Mouse (Mus musculus): ENCODE measurements around the gene Foxj2. TPM values are rescaled to one million over a fixed set of nuclear protein-coding genes. Genes with fewer than 3 reads are reported as not detected.

The Foxj2 gene
- polyA plus RNA-seq (2015; fragmentation: Nextera tagmentation; extraction: Ambion mirVana), result 1.3 and 1.5 TPM in 2 replicates

DNA sequence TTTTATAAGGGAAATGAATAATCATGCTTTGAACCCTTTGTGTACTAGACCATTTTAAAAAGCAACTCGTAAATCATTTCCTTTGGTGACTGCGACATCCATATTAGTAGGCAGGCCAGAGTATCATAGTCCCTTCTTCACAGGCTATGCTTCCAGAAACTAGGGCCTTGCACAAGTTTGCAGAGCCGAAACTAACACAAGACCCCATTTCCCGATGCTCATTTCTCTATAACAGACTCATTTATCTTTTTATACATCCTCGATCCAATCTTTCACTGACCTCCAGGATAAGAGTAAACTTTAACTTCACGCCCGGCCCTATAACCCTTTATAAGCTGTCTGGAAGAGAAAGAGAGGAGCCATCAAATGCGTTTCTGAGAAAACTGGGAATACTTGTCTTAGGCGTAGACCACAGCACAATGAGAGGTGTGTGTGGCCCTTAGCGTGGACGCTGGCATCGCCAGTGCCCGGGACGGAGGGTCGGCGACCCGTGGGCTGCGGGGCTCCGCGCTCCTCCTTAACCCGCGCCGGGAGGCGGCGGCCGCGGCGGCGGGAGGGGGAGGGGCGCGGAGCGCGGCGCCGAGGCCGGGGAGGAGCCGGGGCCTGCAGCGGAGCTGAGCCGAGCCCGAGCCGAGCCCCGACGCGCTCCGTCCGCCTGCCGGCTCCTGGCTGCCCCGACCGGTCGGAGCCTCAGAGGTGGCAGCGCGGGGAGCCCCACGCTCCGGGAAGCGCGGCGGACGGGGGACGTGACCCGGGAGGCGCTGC is at the start of gene Foxj2:
Gene Foxj2 (plus strand): TSS at position 609 of the 765 bp plus-strand sequence.
- peak; percentile 91 for ATAC-seq (ENCODE audit: low read depth)
- Histone ChIP-seq H3K27me3 (ENCODE audit: control insufficient read depth, insufficient read depth, low read depth, low read length) (peaks cover 7% of the 10 kb centered on the region; the same call in 1 of the 2 replicates), H3K27ac (ENCODE audit: low read length) (peak within 1 kb of the TSS; percentile 63), H3K4me3 (ENCODE audit: low read depth, low read length) (peak within 1 kb of the TSS; percentile 78), H3K9ac (ENCODE audit: low read depth, low read length) (peak within 1 kb of the TSS; percentile 95), H3K4me2 (ENCODE audit: low read depth, low read length) (peak within 1 kb of the TSS; percentile 98), H3K9me3 (replicated peaks; ENCODE audit: control insufficient read depth, low read length) (no peaks in the 10 kb centered on the region), H3K36me3 (ENCODE audit: control insufficient read depth, insufficient read depth) (no peaks in the 10 kb centered on the region), H3K4me1 (ENCODE audit: control insufficient read depth, low read depth, low read length) (peaks cover 29% of the 10 kb centered on the region)
- 3% methylated on average over 61 of the region's 61 CpGs for WGBS (ENCODE audit: insufficient replicate concordance)

DNA sequence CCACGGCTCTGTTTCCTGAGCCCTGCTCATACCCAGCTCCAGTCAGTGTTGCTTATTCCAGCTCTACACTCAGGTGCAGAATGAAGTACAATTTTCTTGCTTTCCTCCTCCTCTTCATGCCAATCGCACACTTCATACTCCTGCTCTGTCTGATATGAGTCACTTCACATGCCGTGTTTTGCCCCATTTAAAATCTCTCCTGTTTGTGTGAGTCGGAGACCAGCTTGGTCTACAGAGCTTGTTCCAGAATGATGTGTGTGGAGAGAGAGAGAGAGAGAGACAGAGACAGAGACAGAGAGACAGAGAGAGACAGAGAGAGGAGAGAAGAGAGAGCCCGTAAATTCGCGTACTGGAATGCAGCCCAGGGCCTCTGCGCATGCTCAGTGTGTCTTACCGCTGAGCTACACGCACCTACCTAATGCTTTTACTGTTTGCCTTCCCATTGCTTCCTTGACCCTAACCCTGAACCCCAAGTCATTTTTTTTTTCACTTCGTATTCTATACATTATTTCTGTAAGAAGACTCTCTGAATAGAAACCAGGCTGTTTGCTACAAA is 48.9 kb upstream of the Foxj2 start:
- Histone ChIP-seq H3K27ac (ENCODE audit: low read length) (no peak overlapping the region), H3K36me3 (ENCODE audit: control insufficient read depth, insufficient read depth) (no peaks in the 10 kb centered on the region), H3K27me3 (ENCODE audit: control insufficient read depth, insufficient read depth, low read depth, low read length) (no peaks in the 10 kb centered on the region), H3K4me3 (ENCODE audit: low read depth, low read length) (no peak overlapping the region), H3K4me2 (ENCODE audit: low read depth, low read length) (no peak overlapping the region), H3K9ac (ENCODE audit: low read depth, low read length) (no peak overlapping the region), H3K9me3 (replicated peaks; ENCODE audit: control insufficient read depth, low read length) (no peaks in the 10 kb centered on the region), H3K4me1 (ENCODE audit: control insufficient read depth, low read depth, low read length) (no peaks in the 10 kb centered on the region)
- 84% methylated on average over 11 of the region's 11 CpGs for WGBS (ENCODE audit: insufficient replicate concordance)
- ATAC-seq (ENCODE audit: low read depth), result no peak

DNA sequence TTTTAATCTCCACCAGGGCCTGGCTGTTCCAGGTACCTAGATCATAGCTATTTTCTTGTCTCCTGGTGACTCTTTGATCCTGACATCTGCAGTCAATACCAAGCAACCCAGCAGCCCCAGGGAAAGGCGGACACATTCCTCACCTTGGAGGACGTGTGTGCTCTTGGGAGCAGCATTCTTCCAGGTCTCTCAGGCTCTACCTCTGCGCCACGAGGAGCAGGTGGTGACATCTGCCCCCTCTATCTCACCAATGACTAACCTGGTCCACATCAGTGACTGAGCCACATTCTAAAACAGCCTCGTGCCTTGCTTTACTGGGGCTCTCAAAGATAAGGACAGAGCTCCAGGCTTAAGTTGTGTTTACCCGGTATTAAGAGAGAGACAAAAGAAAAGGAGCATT is 47.0 kb upstream of the Foxj2 start:
- no peaks in the 10 kb centered on the region for H3K27me3 ChIP-seq (ENCODE audit: control insufficient read depth, insufficient read depth, low read depth, low read length)
- no peak overlapping the region for H3K4me3 ChIP-seq (ENCODE audit: low read depth, low read length)
- no peaks in the 10 kb centered on the region for H3K9me3 ChIP-seq (replicated peaks; ENCODE audit: control insufficient read depth, low read length)
- 49% methylated on average over 6 of the region's 6 CpGs for WGBS (ENCODE audit: insufficient replicate concordance)
- H3K9ac ChIP-seq (ENCODE audit: low read depth, low read length), result no peak overlapping the region
- no peak overlapping the region for H3K4me2 ChIP-seq (ENCODE audit: low read depth, low read length)
- H3K4me1 ChIP-seq (ENCODE audit: control insufficient read depth, low read depth, low read length), result no peaks in the 10 kb centered on the region
- ATAC-seq (ENCODE audit: low read depth), result no peak
- no peak overlapping the region for H3K27ac ChIP-seq (ENCODE audit: low read length)
- no peaks in the 10 kb centered on the region for H3K36me3 ChIP-seq (ENCODE audit: control insufficient read depth, insufficient read depth)

DNA sequence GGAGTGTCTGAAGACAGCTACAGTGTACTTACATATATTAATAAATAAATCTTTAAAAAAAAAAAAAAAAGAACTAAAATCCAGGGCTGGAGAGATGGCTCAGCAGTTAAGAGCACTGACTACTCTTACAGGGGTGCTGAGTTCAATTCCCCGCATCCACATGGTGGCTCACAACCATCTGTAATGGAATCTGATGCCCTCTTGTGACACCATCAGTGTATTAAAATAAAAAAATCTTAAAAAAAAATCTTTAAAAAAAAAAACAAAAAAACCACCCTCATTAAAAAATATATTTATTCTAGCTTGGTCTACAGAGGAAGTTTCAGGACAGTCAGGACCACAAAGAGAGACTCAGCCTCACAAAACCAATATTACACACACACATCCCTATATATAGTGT is 45.4 kb upstream of the Foxj2 start:
- Histone ChIP-seq H3K4me1 (ENCODE audit: control insufficient read depth, low read depth, low read length) (no peaks in the 10 kb centered on the region), H3K4me2 (ENCODE audit: low read depth, low read length) (no peak overlapping the region), H3K4me3 (ENCODE audit: low read depth, low read length) (no peak overlapping the region), H3K27me3 (ENCODE audit: control insufficient read depth, insufficient read depth, low read depth, low read length) (no peaks in the 10 kb centered on the region), H3K27ac (ENCODE audit: low read length) (no peak overlapping the region), H3K9me3 (replicated peaks; ENCODE audit: control insufficient read depth, low read length) (no peaks in the 10 kb centered on the region), H3K9ac (ENCODE audit: low read depth, low read length) (no peak overlapping the region), H3K36me3 (ENCODE audit: control insufficient read depth, insufficient read depth) (no peaks in the 10 kb centered on the region)
- ATAC-seq (ENCODE audit: low read depth), result no peak
- 63% methylated on average over 1 of the region's 1 CpGs for WGBS (ENCODE audit: insufficient replicate concordance)

DNA sequence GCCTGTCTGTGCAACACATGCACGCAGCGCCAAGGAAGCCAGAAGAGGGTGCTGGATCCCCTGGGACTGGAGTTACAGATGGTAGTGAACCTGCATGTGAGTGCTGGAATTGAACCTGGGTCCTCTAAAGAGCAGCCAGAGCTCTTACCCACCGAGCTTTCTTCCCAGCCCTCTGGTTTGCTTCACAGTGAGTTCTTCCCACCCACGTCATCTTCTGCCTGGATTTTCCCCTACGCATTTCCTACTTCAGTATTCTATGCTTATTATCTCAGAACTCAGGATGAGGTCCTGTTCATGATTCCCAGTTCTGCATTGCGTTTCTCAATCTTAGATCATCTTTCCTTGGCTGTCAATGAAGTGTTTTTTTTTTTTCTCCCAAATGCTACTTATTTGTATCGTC is 43.7 kb upstream of the Foxj2 start:
- H3K4me3 ChIP-seq (ENCODE audit: low read depth, low read length), result no peak overlapping the region
- WGBS (ENCODE audit: insufficient replicate concordance), result 68% methylated on average over 7 of the region's 7 CpGs
- H3K27me3 ChIP-seq (ENCODE audit: control insufficient read depth, insufficient read depth, low read depth, low read length), result no peaks in the 10 kb centered on the region
- H3K36me3 ChIP-seq (ENCODE audit: control insufficient read depth, insufficient read depth), result no peaks in the 10 kb centered on the region
- H3K4me1 ChIP-seq (ENCODE audit: control insufficient read depth, low read depth, low read length), result no peaks in the 10 kb centered on the region
- H3K9ac ChIP-seq (ENCODE audit: low read depth, low read length), result no peak overlapping the region
- no peak for ATAC-seq (ENCODE audit: low read depth)
- H3K27ac ChIP-seq (ENCODE audit: low read length), result no peak overlapping the region
- H3K9me3 ChIP-seq (replicated peaks; ENCODE audit: control insufficient read depth, low read length), result no peaks in the 10 kb centered on the region
- H3K4me2 ChIP-seq (ENCODE audit: low read depth, low read length), result no peak overlapping the region

DNA sequence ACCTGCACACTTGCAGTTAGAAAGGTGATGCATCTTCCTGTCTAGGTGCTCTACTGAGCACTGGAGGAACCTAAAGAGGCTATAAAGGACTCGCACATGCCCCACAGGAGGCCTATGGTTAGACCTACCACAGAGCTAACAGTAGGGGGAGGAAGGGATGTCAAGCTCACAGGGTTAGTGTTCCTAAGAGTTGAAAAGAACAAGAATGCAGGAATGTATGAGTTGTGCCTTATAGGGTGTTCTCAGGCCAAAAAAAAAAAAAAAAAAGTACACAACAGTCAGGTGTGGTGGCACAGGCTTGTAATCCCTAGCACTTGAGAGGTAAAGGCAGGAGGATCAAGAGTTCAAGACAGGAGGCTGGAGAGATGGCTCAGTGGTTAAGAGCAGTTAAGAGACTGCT is 39.8 kb upstream of the Foxj2 start:
- WGBS (ENCODE audit: insufficient replicate concordance), result 80% methylated on average over 1 of the region's 1 CpGs

DNA sequence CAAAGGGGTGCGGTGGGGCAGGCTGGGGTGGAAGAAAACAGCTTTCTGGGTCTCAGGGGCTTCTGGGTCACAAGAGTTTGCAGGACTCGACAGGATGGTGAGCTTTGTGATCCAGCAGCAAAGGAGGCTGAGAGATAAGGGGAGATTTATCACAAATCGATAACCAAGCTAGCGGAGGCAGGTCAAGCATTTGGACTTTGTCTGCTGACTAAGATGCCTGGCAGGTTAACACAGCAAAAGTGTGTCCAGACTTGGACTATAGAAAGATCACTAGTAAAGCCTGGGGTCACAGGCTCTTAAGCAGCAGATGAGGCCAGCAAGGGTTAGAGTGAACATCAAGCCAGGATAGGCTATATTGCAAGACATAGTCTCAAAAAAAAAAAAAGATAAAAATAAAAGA is 38.5 kb upstream of the Foxj2 start:
- H3K36me3 ChIP-seq (ENCODE audit: control insufficient read depth, insufficient read depth), result no peaks in the 10 kb centered on the region
- H3K4me2 ChIP-seq (ENCODE audit: low read depth, low read length), result no peak overlapping the region
- H3K9ac ChIP-seq (ENCODE audit: low read depth, low read length), result no peak overlapping the region
- H3K27me3 ChIP-seq (ENCODE audit: control insufficient read depth, insufficient read depth, low read depth, low read length), result no peaks in the 10 kb centered on the region
- H3K4me3 ChIP-seq (ENCODE audit: low read depth, low read length), result no peak overlapping the region
- H3K27ac ChIP-seq (ENCODE audit: low read length), result no peak overlapping the region
- no peaks in the 10 kb centered on the region for H3K4me1 ChIP-seq (ENCODE audit: control insufficient read depth, low read depth, low read length)
- no peak for ATAC-seq (ENCODE audit: low read depth)
- WGBS (ENCODE audit: insufficient replicate concordance), result 59% methylated on average over 4 of the region's 4 CpGs
- H3K9me3 ChIP-seq (replicated peaks; ENCODE audit: control insufficient read depth, low read length), result no peaks in the 10 kb centered on the region

More for the DNA sequence above, 39.8 kb upstream of the Foxj2 start:
- H3K27me3 ChIP-seq (ENCODE audit: control insufficient read depth, insufficient read depth, low read depth, low read length), result no peaks in the 10 kb centered on the region
- no peak overlapping the region for H3K4me3 ChIP-seq (ENCODE audit: low read depth, low read length)
- no peaks in the 10 kb centered on the region for H3K36me3 ChIP-seq (ENCODE audit: control insufficient read depth, insufficient read depth)
- no peak for ATAC-seq (ENCODE audit: low read depth)
- H3K4me2 ChIP-seq (ENCODE audit: low read depth, low read length), result no peak overlapping the region
- no peak overlapping the region for H3K27ac ChIP-seq (ENCODE audit: low read length)
- no peaks in the 10 kb centered on the region for H3K9me3 ChIP-seq (replicated peaks; ENCODE audit: control insufficient read depth, low read length)
- H3K4me1 ChIP-seq (ENCODE audit: control insufficient read depth, low read depth, low read length), result no peaks in the 10 kb centered on the region
- no peak overlapping the region for H3K9ac ChIP-seq (ENCODE audit: low read depth, low read length)

DNA sequence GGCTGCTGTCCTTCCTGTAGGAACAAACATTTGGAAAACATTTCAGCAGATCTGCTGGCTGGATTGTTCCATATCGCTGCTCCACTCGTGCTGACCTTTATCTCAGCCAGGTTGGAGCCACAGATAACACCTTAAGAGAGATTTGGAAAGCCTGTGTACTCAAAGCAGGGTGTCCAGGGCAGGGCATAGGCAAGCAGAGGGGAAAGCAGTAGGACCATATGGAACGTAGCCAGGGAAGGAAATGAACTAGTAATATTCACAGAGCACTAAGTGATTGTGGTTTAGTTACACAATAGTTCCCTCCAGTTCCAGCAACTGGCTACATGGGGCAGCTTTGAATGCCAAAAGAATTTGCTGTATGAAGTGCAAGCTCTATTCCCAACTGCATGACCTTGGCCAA is 37.5 kb upstream of the Foxj2 start:
- Histone ChIP-seq H3K4me3 (ENCODE audit: low read depth, low read length) (no peak overlapping the region), H3K9ac (ENCODE audit: low read depth, low read length) (no peak overlapping the region), H3K4me2 (ENCODE audit: low read depth, low read length) (no peak overlapping the region), H3K9me3 (replicated peaks; ENCODE audit: control insufficient read depth, low read length) (no peaks in the 10 kb centered on the region), H3K27me3 (ENCODE audit: control insufficient read depth, insufficient read depth, low read depth, low read length) (no peaks in the 10 kb centered on the region), H3K36me3 (ENCODE audit: control insufficient read depth, insufficient read depth) (no peaks in the 10 kb centered on the region), H3K27ac (ENCODE audit: low read length) (no peak overlapping the region), H3K4me1 (ENCODE audit: control insufficient read depth, low read depth, low read length) (no peaks in the 10 kb centered on the region)
- ATAC-seq (ENCODE audit: low read depth), result peak; percentile 39
- WGBS (ENCODE audit: insufficient replicate concordance), result 11% methylated on average over 3 of the region's 3 CpGs

DNA sequence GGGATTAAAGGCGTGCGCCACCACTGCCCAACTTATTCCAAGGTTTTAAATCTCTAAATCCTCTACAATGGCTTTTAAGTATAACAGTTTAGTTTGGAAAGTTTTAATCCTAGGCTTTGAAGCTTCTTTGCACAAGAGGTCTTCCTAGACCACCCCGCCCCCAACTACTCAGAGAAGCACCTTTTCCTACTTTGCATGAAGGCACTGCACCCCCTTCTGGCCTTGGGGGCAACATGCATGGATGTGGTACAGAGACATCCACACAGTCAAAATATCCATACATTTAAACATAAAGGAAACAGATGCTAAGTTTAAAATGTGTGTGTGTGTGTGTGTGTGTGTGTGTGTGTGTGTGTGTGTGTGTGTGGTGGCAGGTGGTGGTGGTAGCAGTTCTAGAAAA is 34.8 kb upstream of the Foxj2 start:
- H3K27me3 ChIP-seq (ENCODE audit: control insufficient read depth, insufficient read depth, low read depth, low read length), result no peaks in the 10 kb centered on the region
- ATAC-seq (ENCODE audit: low read depth), result no peak
- H3K36me3 ChIP-seq (ENCODE audit: control insufficient read depth, insufficient read depth), result no peaks in the 10 kb centered on the region
- no peak overlapping the region for H3K4me2 ChIP-seq (ENCODE audit: low read depth, low read length)
- no peaks in the 10 kb centered on the region for H3K4me1 ChIP-seq (ENCODE audit: control insufficient read depth, low read depth, low read length)
- H3K9ac ChIP-seq (ENCODE audit: low read depth, low read length), result no peak overlapping the region
- no peaks in the 10 kb centered on the region for H3K9me3 ChIP-seq (replicated peaks; ENCODE audit: control insufficient read depth, low read length)
- no peak overlapping the region for H3K4me3 ChIP-seq (ENCODE audit: low read depth, low read length)
- WGBS (ENCODE audit: insufficient replicate concordance), result 90% methylated on average over 3 of the region's 3 CpGs
- H3K27ac ChIP-seq (ENCODE audit: low read length), result no peak overlapping the region
